Mouse (Mus musculus): Measurements from ENCODE around the gene Fam83g. TPM values are rescaled to one million over a fixed set of nuclear protein-coding genes. Genes with fewer than 3 reads are reported as not detected.

Gene Fam83g
- total RNA-seq, 2 experiments from 2014 or later = 0.09 TPM; not detected in 1

DNA sequence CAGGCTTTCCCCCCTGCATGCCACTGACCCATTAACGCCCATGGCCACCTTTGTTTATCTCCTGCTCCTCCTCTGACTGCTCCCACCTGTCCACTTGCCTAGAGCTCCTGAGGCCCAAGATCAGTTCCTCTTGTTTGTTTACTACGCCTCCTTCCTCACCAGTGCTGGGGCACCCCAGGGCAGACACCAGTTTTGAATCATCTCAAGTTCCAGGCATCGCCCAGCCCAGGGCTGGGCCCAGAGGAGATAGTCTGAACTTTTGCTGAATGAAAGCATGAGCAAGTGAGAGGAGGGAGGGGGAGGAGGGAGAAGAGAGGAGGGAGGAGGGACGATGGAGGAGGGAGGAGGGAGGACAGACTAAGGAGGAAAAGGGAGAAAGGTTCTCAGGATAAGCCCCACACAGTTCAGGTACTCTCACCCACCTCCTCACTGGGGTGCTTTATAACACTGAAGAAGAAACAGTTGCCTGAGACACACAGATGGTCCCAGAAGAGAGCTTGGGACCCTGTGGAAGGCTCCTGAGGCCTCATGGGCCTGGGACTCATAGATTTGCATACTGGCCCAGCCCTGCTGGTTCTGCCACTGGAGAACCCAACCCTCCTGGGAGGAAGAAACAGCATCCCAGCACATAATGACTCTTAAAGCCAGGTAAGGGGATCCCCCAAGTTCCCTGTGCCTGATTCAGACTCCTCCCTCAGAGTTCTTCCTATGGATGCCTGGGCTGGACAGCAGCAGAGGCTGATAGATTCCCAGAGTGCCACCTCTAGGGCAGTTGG lies 4.6 kb upstream of the Fam83g start:
- Histone ChIP-seq H3K27ac (no peak overlapping the region), H3K4me3 (no peak overlapping the region)
- no peak for TF ChIP-seq CTCF (IDR thresholded peaks at IDR 0.05)
- intact Hi-C loops (cut with DNase I) = no loop called here
- no peak for DNase-seq (ENCODE audit: extremely low spot score in 1 of 2, low spot score in 2 of 2)

DNA sequence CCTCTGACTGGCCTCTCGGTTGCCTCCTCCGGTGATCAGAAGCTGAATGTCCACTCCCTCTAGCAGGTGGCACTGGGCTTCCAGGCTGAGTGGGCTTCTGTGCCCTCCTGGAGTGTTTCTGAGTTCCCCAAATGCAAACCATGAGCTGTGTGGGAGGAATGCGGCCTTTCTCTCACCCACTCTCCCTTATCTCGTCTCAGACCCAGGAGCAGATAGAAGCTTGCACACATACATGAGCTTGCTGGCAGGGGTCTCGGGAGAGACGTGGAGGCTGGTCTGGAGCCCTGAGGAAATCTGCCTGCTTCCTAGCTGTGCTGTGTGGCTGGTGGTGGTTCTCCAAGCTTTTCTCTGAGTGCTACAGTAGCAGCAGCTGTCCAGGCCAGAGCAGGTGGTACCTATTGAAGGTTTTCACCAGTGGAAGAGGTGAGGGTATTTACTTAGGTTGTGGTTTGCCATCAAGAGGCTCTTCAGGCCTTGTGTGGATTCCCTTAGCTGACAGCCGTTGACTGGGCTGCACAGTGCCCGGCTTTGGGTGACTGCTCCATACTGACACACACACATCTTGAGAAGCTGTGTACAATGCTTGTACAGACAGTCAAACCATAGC lies 1.3 kb downstream of the Fam83g start:
- DNase-seq (ENCODE audit: extremely low spot score in 1 of 2, low spot score in 2 of 2) = no peak
- intact Hi-C loops (cut with DNase I) = no loop called here
- TF ChIP-seq CTCF (IDR thresholded peaks at IDR 0.05) = no peak
- Histone ChIP-seq H3K27ac (no peak overlapping the region), H3K4me3 (no peak overlapping the region)

DNA sequence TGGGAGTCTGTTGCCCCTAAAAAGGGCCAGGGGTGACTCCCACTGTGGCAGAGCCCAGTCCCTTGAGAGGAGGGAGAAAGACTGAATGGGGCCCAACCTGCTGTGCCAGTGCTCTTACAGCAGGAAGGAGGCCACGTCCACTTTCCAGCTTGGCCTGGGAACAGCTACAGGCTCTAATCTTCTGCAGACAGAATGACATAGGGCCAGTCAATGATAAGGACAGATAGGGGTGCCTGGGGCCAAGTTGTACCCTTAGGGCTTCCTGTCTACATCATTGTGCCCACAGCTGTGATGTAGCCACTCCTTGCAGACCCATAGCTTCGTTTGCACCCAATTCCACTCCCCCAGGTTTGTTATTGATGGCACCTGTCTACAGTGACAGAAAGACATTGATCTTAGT lies 2.2 kb downstream of the Fam83g start:
- Histone ChIP-seq H3K4me3 (no peak overlapping the region), H3K27ac (no peak overlapping the region)
- no peak for TF ChIP-seq CTCF (IDR thresholded peaks at IDR 0.05)
- DNase-seq (ENCODE audit: extremely low spot score in 1 of 2, low spot score in 2 of 2) = no peak
- intact Hi-C loops (cut with DNase I) = no loop called here

DNA sequence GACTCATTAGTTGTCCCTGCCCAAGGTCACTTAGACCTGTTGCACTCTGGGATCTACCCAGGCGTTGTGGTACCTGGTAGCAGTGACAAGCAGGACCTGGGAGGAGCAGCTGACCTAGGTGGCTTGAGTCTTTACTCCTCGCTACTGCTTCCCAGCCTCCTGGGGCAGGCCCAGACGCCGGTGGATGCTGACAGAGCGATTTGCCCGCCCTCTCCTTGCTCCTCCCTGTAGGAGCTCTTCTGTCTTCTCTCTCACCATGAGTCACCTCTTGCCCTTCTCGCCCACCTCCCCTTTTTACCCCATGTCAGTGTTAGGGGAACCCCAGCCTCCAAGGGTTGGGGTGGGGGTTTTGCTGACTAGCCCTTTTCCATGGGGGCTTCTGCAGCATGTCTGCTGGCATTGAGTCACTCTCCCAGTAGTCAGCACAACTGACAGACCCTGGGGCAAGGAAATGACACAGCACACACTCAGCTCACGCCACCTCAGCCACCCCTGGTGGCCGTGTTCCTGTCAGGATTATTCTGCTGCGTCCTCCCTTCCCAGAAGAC lies 3.1 kb downstream of the Fam83g start:
- TF ChIP-seq CTCF (IDR thresholded peaks at IDR 0.05) = no peak
- no peak overlapping the region for H3K27ac ChIP-seq
- intact Hi-C loops (cut with DNase I) = no loop called here

DNA sequence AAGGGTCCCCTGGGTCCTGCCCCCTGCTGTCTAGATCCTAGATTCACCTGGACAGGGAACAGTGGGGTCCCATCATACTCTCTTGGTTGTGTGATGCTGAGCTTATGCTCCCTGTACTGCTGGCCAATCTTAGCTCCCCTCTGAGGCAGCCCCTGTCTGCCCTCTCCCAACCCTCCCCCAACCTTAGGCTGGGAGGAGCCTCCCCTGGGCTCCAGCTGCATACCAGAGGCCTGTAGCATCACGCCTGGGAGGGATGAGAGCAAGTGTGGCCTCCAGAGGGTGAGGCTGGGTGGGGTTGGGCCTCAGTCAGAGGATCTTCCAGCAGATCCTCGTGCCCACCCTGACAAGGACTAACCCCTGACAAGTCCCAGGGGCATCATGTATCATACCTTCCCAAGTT lies 3.7 kb downstream of the Fam83g start:
- Histone ChIP-seq H3K27ac (no peak overlapping the region), H3K4me3 (no peak overlapping the region)
- no peak for TF ChIP-seq CTCF (IDR thresholded peaks at IDR 0.05)
- intact Hi-C loops (cut with DNase I) = no loop called here
- DNase-seq (ENCODE audit: extremely low spot score in 1 of 2, low spot score in 2 of 2) = no peak

More for the DNA sequence above, 3.1 kb downstream of the Fam83g start:
- H3K4me3 ChIP-seq = no peak overlapping the region
- no peak for DNase-seq (ENCODE audit: extremely low spot score in 1 of 2, low spot score in 2 of 2)

DNA sequence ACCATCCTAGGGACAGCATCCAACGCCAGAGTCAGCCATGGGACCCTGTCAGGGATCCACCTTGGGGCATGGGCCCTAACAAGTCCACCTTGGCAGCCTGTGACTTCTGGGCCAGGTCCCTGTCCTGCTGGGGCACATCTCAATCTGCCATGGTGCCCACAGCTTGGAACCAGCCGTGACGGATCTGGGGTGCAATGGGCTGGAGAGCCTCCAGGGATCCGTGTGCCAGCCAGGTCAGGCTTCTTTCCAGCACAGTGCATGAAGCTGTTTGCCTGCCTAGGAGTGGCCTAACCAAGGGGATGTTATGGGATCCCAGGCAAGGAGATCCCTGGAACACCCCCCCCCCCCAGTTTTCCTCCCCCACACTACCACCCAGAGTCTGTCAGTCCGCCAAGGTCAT lies 9.1 kb downstream of the Fam83g start:
- TF ChIP-seq CTCF (IDR thresholded peaks at IDR 0.05) = no peak
- intact Hi-C loops (cut with DNase I) = no loop called here
- H3K4me3 ChIP-seq = no peak overlapping the region
- no peak for DNase-seq (ENCODE audit: extremely low spot score in 1 of 2, low spot score in 2 of 2)
- H3K27ac ChIP-seq = no peak overlapping the region

DNA sequence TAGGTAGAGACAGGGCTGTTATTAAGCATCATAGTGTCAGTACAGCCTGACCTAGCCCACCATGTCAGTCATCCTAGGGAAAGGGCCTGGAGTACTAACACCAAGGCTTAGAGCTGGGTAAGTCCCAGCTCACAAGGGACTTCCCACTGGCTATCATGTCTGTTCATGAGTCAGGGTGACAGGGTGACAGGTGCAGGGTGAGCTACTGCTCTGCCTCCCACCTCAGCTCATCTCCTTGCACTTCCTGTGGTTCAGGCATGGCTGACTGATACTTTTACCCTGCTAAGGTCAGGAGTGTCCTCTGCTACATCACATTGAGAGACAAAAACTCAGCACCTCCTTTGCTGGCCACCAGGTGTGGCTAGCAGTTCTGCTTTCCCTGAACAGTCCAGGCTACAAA lies 15.0 kb downstream of the Fam83g start:
- no peak for TF ChIP-seq CTCF (IDR thresholded peaks at IDR 0.05)
- intact Hi-C loops (cut with DNase I) = no loop called here

DNA sequence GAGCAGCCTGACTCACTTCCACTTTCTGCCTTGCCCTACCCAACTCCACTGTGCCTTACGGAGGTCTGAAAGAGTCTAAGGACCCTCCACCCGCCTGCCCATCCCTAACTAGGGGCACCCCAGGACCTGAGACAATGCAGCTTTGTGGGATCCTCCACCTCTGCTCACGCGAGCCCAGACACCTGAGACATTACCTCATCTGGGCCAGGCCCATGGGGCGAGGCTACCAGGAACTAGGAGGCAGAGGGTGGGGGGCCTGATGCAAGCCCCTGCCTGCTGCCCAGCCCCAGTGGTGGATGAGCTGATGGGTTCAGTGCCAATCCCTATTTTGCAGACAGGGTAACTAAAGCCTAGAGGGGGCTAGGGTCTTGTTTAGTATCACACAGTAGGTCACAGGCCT lies 15.6 kb downstream of the Fam83g start:
- TF ChIP-seq CTCF (IDR thresholded peaks at IDR 0.05) = no peak
- H3K4me3 ChIP-seq = no peak overlapping the region
- intact Hi-C loops (cut with DNase I) = no loop called here
- no peak overlapping the region for H3K27ac ChIP-seq
- no peak for DNase-seq (ENCODE audit: extremely low spot score in 1 of 2, low spot score in 2 of 2)

More for the DNA sequence above, 15.0 kb downstream of the Fam83g start:
- Histone ChIP-seq H3K27ac (no peak overlapping the region), H3K4me3 (no peak overlapping the region)
- DNase-seq (ENCODE audit: extremely low spot score in 1 of 2, low spot score in 2 of 2) = no peak

DNA sequence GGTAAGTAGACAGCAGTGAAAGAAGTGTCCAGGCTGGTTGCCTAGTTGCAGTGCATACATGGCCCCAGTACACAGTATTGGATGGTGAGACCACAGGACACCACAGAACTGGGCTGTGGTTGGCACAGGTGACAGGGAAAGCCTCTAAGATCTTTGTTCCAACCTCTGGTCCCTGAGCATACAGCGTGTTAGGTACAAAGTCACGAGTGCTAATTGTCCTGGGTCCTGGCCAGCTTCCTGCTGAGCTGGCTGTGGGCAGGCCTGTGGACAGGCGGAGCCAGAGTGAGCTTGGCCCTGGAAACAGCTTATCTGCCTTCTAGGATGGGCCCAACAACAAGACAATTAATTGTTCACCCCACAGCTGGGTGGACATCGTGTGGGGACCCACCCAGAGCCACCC lies 16.0 kb downstream of the Fam83g start:
- Histone ChIP-seq H3K27ac (no peak overlapping the region), H3K4me3 (no peak overlapping the region)
- no peak for DNase-seq (ENCODE audit: extremely low spot score in 1 of 2, low spot score in 2 of 2)
- intact Hi-C loops (cut with DNase I) = no loop called here
- no peak for TF ChIP-seq CTCF (IDR thresholded peaks at IDR 0.05)

DNA sequence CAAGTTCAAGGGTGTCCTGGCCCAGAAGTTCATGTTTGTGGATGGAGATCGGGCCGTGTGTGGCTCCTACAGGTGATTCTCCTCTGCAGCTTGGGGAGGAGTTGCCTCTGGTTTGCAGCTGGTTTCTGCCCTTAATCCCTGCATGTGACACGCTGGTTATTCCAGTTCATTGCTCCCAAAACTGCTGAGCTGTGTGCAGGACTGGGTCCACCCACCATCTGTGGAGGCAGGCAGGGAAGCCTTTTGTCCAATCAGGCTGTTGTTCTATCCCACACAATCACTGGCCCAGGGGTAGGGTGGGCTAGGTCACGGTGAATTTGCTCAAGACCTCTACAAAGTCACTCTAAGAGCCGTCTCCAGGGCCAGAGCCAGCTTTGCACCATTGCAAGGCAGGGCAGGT lies 17.8 kb downstream of the Fam83g start:
- Histone ChIP-seq H3K4me3 (no peak overlapping the region), H3K27ac (no peak overlapping the region)
- TF ChIP-seq CTCF (IDR thresholded peaks at IDR 0.05) = no peak
- intact Hi-C loops (cut with DNase I) = no loop called here
- DNase-seq (ENCODE audit: extremely low spot score in 1 of 2, low spot score in 2 of 2) = no peak

DNA sequence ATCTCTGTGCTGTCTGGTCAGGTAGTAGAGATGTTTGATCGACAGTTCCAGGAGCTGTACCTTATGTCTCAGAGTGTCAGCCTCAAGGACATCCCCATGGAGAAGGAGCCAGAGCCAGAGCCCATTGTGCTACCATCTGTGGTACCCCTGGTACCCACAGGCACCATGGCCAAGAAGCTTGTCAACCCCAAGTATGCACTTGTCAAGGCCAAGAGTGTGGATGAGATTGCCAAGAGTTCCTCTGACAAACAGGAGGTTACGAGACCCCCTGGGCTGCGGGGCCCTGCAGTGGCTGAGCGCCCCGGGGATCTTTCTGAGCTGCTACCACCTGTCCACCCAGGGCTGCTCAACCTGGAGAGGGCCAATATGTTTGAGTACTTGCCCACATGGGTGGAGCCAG lies 18.6 kb downstream of the Fam83g start:
- intact Hi-C loops (cut with DNase I) = no loop called here
- Histone ChIP-seq H3K27ac (no peak overlapping the region), H3K4me3 (no peak overlapping the region)
- no peak for DNase-seq (ENCODE audit: extremely low spot score in 1 of 2, low spot score in 2 of 2)
- no peak for TF ChIP-seq CTCF (IDR thresholded peaks at IDR 0.05)

DNA sequence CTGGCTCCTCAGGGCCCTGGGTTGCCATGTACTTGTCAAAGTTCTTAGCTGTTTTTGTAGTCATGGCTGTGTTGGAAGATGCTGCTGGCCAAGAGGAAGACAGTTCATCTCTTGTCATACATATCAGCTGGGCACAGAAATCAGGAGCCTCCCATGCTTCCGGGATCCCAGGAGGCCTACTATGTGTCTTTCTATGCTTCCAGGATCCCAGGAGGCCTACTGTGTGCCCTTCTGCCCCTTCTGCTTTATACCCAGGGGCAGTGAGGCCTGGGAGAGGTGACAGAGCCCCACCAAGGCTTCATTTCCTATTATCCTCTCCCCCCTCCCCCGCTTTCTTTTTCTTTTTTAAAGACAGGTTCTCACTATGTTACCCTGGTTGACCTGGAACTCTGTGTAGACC lies 21.7 kb downstream of the Fam83g start:
- H3K4me3 ChIP-seq = no peak overlapping the region
- intact Hi-C loops (cut with DNase I) = no loop called here

DNA sequence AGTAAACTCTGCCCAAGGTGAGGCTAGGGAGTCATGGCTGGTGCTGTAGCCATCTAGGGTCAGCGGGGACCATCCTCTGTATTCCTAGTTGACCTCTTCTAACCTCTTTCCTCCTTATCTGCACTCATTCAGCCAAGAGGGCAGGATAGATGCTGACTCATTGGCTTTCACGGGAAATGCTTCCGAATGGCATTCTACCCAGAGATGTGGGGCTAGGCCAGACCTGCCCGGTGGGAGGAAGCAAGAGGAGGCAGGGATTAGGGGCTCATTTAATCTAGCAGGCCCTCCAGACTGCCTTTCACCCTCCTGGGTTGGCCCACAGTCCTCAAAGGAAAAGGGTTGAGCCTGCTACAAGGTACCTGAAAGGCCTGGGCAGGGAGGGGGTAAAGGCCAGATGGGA lies 22.3 kb downstream of the Fam83g start:
- DNase-seq (ENCODE audit: extremely low spot score in 1 of 2, low spot score in 2 of 2) = no peak
- Histone ChIP-seq H3K4me3 (no peak overlapping the region), H3K27ac (no peak overlapping the region)
- TF ChIP-seq CTCF (IDR thresholded peaks at IDR 0.05) = no peak
- intact Hi-C loops (cut with DNase I) = no loop called here

More for the DNA sequence above, 21.7 kb downstream of the Fam83g start:
- no peak overlapping the region for H3K27ac ChIP-seq
- no peak for DNase-seq (ENCODE audit: extremely low spot score in 1 of 2, low spot score in 2 of 2)
- no peak for TF ChIP-seq CTCF (IDR thresholded peaks at IDR 0.05)

Measured in left cerebral cortex, adult 2 months (tissue).